Mouse (Mus musculus) liver, postnatal 0 days (tissue): ENCODE data around the gene Poc1a. TPM values are rescaled to one million over a fixed set of nuclear protein-coding genes. Genes with fewer than 3 reads are reported as not detected.

Experiments
- ATAC-seq: fragments of 200-750 bp; cut with Nextera tagmentation; 2 replicates; pipeline ENCODE4 v1.8.0; 2017; ENCODE audit warnings: mild to moderate bottlenecking, moderate library complexity
- DNase-seq: peaks from one replicate; pipeline ENCODE4 v3.0.0-alpha.2; 2016
- H3K27ac ChIP-seq: fragments of 300-500 bp; sonication (generic); 2 replicates; pipeline ENCODE4 v1.5.1; 2014; ENCODE audit warnings: antibody characterized with exemption, moderate library complexity, mild to moderate bottlenecking, low read depth
- H3K27me3 ChIP-seq: fragments of 300-500 bp; sonication (generic); 2 replicates; pipeline ENCODE4 v1.6.1; 2014; ENCODE audit warnings: low read length, control low read depth, mixed read lengths; ENCODE audit not compliant: insufficient read depth
- H3K36me3 ChIP-seq: fragments of 300-500 bp; sonication (generic); replicated peaks from 2 replicates; pipeline ENCODE4 v1.6.1; 2014; ENCODE audit warnings: mild to moderate bottlenecking, control low read depth, low read length, moderate library complexity, mixed read lengths; ENCODE audit not compliant: insufficient read depth
- H3K4me1 ChIP-seq: fragments of 300-500 bp; sonication (generic); 2 replicates; pipeline ENCODE4 v1.6.1; 2014; ENCODE audit warnings: antibody characterized with exemption, mild to moderate bottlenecking, control low read depth; ENCODE audit not compliant: insufficient read depth
- H3K4me2 ChIP-seq: fragments of 300-500 bp; sonication (generic); 2 replicates; pipeline ENCODE4 v1.6.1; 2014; ENCODE audit warnings: low read depth, mild to moderate bottlenecking, low read length, moderate library complexity, mixed read lengths
- H3K4me3 ChIP-seq: fragments of 300-500 bp; sonication (generic); 2 replicates; pipeline ENCODE4 v1.5.1; 2014; ENCODE audit warnings: low read depth, low read length
- H3K9ac ChIP-seq: fragments of 300-500 bp; sonication (generic); replicated peaks from 2 replicates; pipeline ENCODE4 v1.6.1; 2014; ENCODE audit warnings: mild to moderate bottlenecking, moderate library complexity
- H3K9me3 ChIP-seq: fragments of 300-500 bp; sonication (generic); 2 replicates; pipeline ENCODE4 v1.6.1; 2016; ENCODE audit warnings: mild to moderate bottlenecking, control low read depth, low read length, mixed read lengths
- CTCF ChIP-seq: sonication (generic); IDR thresholded peaks from 2 replicates; pipeline ENCODE4 v1.5.1; 2016; ENCODE audit warnings: antibody characterized with exemption, low read depth
- EP300 ChIP-seq: IDR thresholded peaks from 2 replicates; pipeline ENCODE4 v1.6.1; 2016; ENCODE audit warnings: antibody characterized with exemption, low read depth, mild to moderate bottlenecking
- WGBS: fragments of 180-500 bp; shearing (Covaris S2); extraction: QIAGEN DNeasy Blood & Tissue Kit; methylation state at CpG from one replicate; pipeline ENCODE4 v1.1.7; 2014; ENCODE audit not compliant: insufficient replicate concordance; 5-methylcytosine and 5-hydroxymethylcytosine counted together
- polyA plus RNA-seq: library from polyadenylated mRNA; unstranded; fragments of >200 nt; fragmentation: Nextera tagmentation; extraction: Ambion mirVana; gene quantifications from 2 replicates; pipeline ENCODE4 v1.2.1, GENCODE M21; 2015

Gene Poc1a
- polyA plus RNA-seq, 1 experiment from 2014 or later, result 14.5 TPM

- Histone ChIP-seq H3K4me1 (peaks cover 14% of the 10 kb centered on the region), H3K4me2 (no peak overlapping the region), H3K4me3 (no peak overlapping the region), H3K27ac (no peak overlapping the region), H3K36me3 (no peaks in the 10 kb centered on the region; the same call in 1 of the 2 replicates), H3K27me3 (no peaks in the 10 kb centered on the region), H3K9me3 (no peaks in the 10 kb centered on the region), H3K9ac (no peak overlapping the region; the same call in 1 of the 2 replicates)
- TF ChIP-seq EP300 (no peak), CTCF (no peak)
- 77% methylated on average over 16 of the region's 16 CpGs for WGBS
- peak; percentile 50 for ATAC-seq
- DNase-seq, result no peak
Measured at GRCm38 (mm10) chr9:106302446-106303150, 21.7 kb downstream of the Poc1a start.

- 80% methylated on average over 6 of the region's 6 CpGs for WGBS
- Histone ChIP-seq H3K9me3 (no peaks in the 10 kb centered on the region), H3K36me3 (no peaks in the 10 kb centered on the region; the same call in 1 of the 2 replicates), H3K4me2 (no peak overlapping the region), H3K27me3 (no peaks in the 10 kb centered on the region), H3K4me3 (no peak overlapping the region), H3K4me1 (peaks cover 14% of the 10 kb centered on the region), H3K27ac (no peak overlapping the region), H3K9ac (no peak overlapping the region)
- TF ChIP-seq CTCF (no peak), EP300 (no peak)
- DNase-seq, result no peak
- no peak for ATAC-seq
Measured at GRCm38 (mm10) chr9:106303460-106303960, 22.6 kb downstream of the Poc1a start.

GRCm38 (mm10) chr9:106305228-106305627, 24.4 kb downstream of the Poc1a start:
- no peak overlapping the region for H3K4me3 ChIP-seq
- ATAC-seq (no peak), DNase-seq (no peak)
- 53% methylated on average over 7 of the region's 7 CpGs for WGBS
- H3K4me2 ChIP-seq, result no peak overlapping the region
- no peaks in the 10 kb centered on the region; the same call in 1 of the 2 replicates for H3K36me3 ChIP-seq
- no peaks in the 10 kb centered on the region for H3K9me3 ChIP-seq
- no peak overlapping the region for H3K9ac ChIP-seq
- H3K4me1 ChIP-seq, result peaks cover 18% of the 10 kb centered on the region
- H3K27ac ChIP-seq, result no peak overlapping the region
- no peaks in the 10 kb centered on the region for H3K27me3 ChIP-seq
- TF ChIP-seq EP300 (no peak), CTCF (no peak)

GRCm38 (mm10) chr9:106306662-106307351, 25.9 kb downstream of the Poc1a start:
- Histone ChIP-seq H3K4me1 (peaks cover 18% of the 10 kb centered on the region), H3K9ac (no peak overlapping the region), H3K9me3 (no peaks in the 10 kb centered on the region), H3K36me3 (no peaks in the 10 kb centered on the region; the same call in none of the 2 replicates), H3K4me2 (no peak overlapping the region), H3K4me3 (no peak overlapping the region), H3K27ac (no peak overlapping the region), H3K27me3 (no peaks in the 10 kb centered on the region)
- TF ChIP-seq CTCF (peak; percentile 96), EP300 (no peak)
- DNase-seq, result peak; percentile 78
- WGBS, result 45% methylated on average over 8 of the region's 8 CpGs
- peak; percentile 55; the same call in 1 of the 2 replicates for ATAC-seq

GRCm38 (mm10) chr9:106308151-106308550, 27.3 kb downstream of the Poc1a start:
- Histone ChIP-seq H3K9me3 (no peaks in the 10 kb centered on the region), H3K4me1 (peaks cover 14% of the 10 kb centered on the region), H3K4me3 (no peak overlapping the region), H3K9ac (no peak overlapping the region), H3K27ac (peak overlapping the region; percentile 71; the same call in 1 of the 2 replicates), H3K27me3 (no peaks in the 10 kb centered on the region), H3K4me2 (no peak overlapping the region), H3K36me3 (no peaks in the 10 kb centered on the region; the same call in 1 of the 2 replicates)
- WGBS, result 61% methylated on average over 5 of the region's 5 CpGs
- no peak for DNase-seq
- no peak for ATAC-seq
- TF ChIP-seq EP300, result no peak
- no peak for TF ChIP-seq CTCF

GRCm38 (mm10) chr9:106308555-106308954, 27.7 kb downstream of the Poc1a start:
- no peak overlapping the region for H3K4me2 ChIP-seq
- no peak for TF ChIP-seq CTCF
- TF ChIP-seq EP300, result no peak
- ATAC-seq (peak; percentile 31; the same call in 1 of the 2 replicates), DNase-seq (peak; percentile 38)
- peaks cover 14% of the 10 kb centered on the region for H3K4me1 ChIP-seq
- no peaks in the 10 kb centered on the region; the same call in 1 of the 2 replicates for H3K36me3 ChIP-seq
- no peak overlapping the region for H3K4me3 ChIP-seq
- H3K27me3 ChIP-seq, result no peaks in the 10 kb centered on the region
- no peak overlapping the region for H3K9ac ChIP-seq
- no peaks in the 10 kb centered on the region for H3K9me3 ChIP-seq
- WGBS, result 71% methylated on average over 2 of the region's 2 CpGs
- H3K27ac ChIP-seq, result peak overlapping the region; percentile 71
